In genomic region chr10:77623069-77623492, GRCm38 (mm10) we compare ENCODE assay signal across 8 mouse cellular contexts. TPM values are rescaled to one million over a fixed set of nuclear protein-coding genes. Genes with fewer than 3 reads are reported as not detected.
DNase-seq lines count a peak whose midpoint lies in the region; ATAC-seq and TF ChIP-seq lines count a peak whose summit lies in the region.

No protein-coding gene starts in this region.

- H3K4me2 ChIP-seq in hindbrain, embryonic 15.5 days = peak overlapping the region; percentile 67
- H3K4me2 ChIP-seq in liver, postnatal 0 days (ENCODE audit: low read depth, low read length) = peak overlapping the region; percentile 82
- peak overlapping the region; percentile 83 for H3K4me2 ChIP-seq in neural tube, embryonic 13.5 days

- WGBS in hindbrain, embryonic 15.5 days = 4% methylated on average over 8 of the region's 8 CpGs
- WGBS in liver, postnatal 0 days (ENCODE audit: insufficient replicate concordance) = 10% methylated on average over 8 of the region's 8 CpGs
- 6% methylated on average over 8 of the region's 8 CpGs for WGBS in neural tube, embryonic 13.5 days

- no peaks in the 10 kb centered on the region for H3K9me3 ChIP-seq in hindbrain, embryonic 15.5 days
- no peaks in the 10 kb centered on the region for H3K9me3 ChIP-seq in liver, postnatal 0 days (ENCODE audit: low read length)
- no peaks in the 10 kb centered on the region for H3K9me3 ChIP-seq in neural tube, embryonic 13.5 days

- H3K27me3 ChIP-seq in hindbrain, embryonic 15.5 days = no peaks in the 10 kb centered on the region
- H3K27me3 ChIP-seq in liver, postnatal 0 days (ENCODE audit: insufficient read depth, low read length) = no peaks in the 10 kb centered on the region
- H3K27me3 ChIP-seq in neural tube, embryonic 13.5 days = no peaks in the 10 kb centered on the region

- peak; percentile 31; the same call in 1 of the 2 replicates for ATAC-seq in hindbrain, embryonic 15.5 days (ENCODE audit: low FRiP score, low read depth)
- no peak for ATAC-seq in liver, postnatal 0 days
- peak; percentile 21; the same call in 1 of the 2 replicates for ATAC-seq in neural tube, embryonic 13.5 days (ENCODE audit: low read depth)

- intact Hi-C loops in gastrocnemius, adult 2 months (cut with DNase I) = loop anchor here (5.0 kb wide), 2 partner anchors 41 to 544 kb away; partner anchors contain the start of genes D10Jhu81e and Pttg1ip

- H3K4me1 ChIP-seq in hindbrain, embryonic 15.5 days (replicated peaks) = peaks cover 49% of the 10 kb centered on the region
- peaks cover 41% of the 10 kb centered on the region for H3K4me1 ChIP-seq in liver, postnatal 0 days (ENCODE audit: insufficient read depth)
- peaks cover 50% of the 10 kb centered on the region for H3K4me1 ChIP-seq in neural tube, embryonic 13.5 days (replicated peaks)

- peak overlapping the region; percentile 95 for H3K27ac ChIP-seq in gastrocnemius, adult 2 months
- peak overlapping the region; percentile 91 for H3K27ac ChIP-seq in hindbrain, embryonic 15.5 days (replicated peaks)
- peak overlapping the region; percentile 90 for H3K27ac ChIP-seq in liver, postnatal 0 days (ENCODE audit: low read depth)
- peak overlapping the region; percentile 93 for H3K27ac ChIP-seq in neural tube, embryonic 13.5 days (replicated peaks)

- no peak for TF ChIP-seq EP300 in liver, postnatal 0 days (IDR thresholded peaks at IDR 0.05; ENCODE audit: low read depth)

- DNase-seq in layer of hippocampus, adult 11-12 months (ENCODE audit: low spot score) = peak; percentile 65
- no peak for DNase-seq in layer of hippocampus, postnatal 25 days (ENCODE audit: extremely low spot score in 1 of 2, low spot score in 1 of 2)
- peak; percentile 61 to 72 for DNase-seq in cerebellum, adult 18-20 months
- peak; percentile 83 for DNase-seq in gastrocnemius, adult 2 months
- DNase-seq in liver, postnatal 0 days = peak; percentile 45
- DNase-seq in natural killer cell, adult 2 months (ENCODE audit: low spot score in 2 of 2) = no peak

- peak overlapping the region; percentile 80 for H3K4me3 ChIP-seq in gastrocnemius, adult 2 months
- peak overlapping the region; percentile 76 for H3K4me3 ChIP-seq in hindbrain, embryonic 15.5 days
- peak overlapping the region; percentile 67 for H3K4me3 ChIP-seq in liver, postnatal 0 days (ENCODE audit: low read depth, low read length)
- peak overlapping the region; percentile 70 for H3K4me3 ChIP-seq in neural tube, embryonic 13.5 days

- H3K36me3 ChIP-seq in hindbrain, embryonic 15.5 days = peaks cover 4% of the 10 kb centered on the region; the same call in 1 of the 2 replicates
- peaks cover 2% of the 10 kb centered on the region; the same call in 1 of the 2 replicates for H3K36me3 ChIP-seq in liver, postnatal 0 days (replicated peaks; ENCODE audit: insufficient read depth, low read length)
- H3K36me3 ChIP-seq in neural tube, embryonic 13.5 days = peaks cover 5% of the 10 kb centered on the region

- peak overlapping the region; percentile 83 for H3K9ac ChIP-seq in hindbrain, embryonic 15.5 days
- peak overlapping the region; percentile 82 for H3K9ac ChIP-seq in liver, postnatal 0 days (replicated peaks)
- peak overlapping the region; percentile 92 for H3K9ac ChIP-seq in neural tube, embryonic 13.5 days

- no peak for TF ChIP-seq CTCF in gastrocnemius, adult 2 months (IDR thresholded peaks at IDR 0.05)
- TF ChIP-seq CTCF in liver, postnatal 0 days (IDR thresholded peaks at IDR 0.05; ENCODE audit: low read depth) = 0 out of 2 replicates have a peak, but pooled peaks have one; percentile 14

RNA-seq across cellular contexts. Expression of gene Ube2g2, which starts 1.0 kb away (rescaled TPM):
- total RNA-seq in layer of hippocampus, postnatal 25 days (2021) = 10 to 100 TPM; 69.8 to 88.4 TPM
- 10 to 100 TPM; 95.4 to 100.0 TPM for total RNA-seq in gastrocnemius, adult 2 months (2021)
- polyA plus RNA-seq in hindbrain, embryonic 15.5 days (2015; fragmentation: Nextera tagmentation; extraction: Ambion mirVana) = 83.8 and 90.0 TPM in 2 replicates
- polyA plus RNA-seq in liver, postnatal 0 days (2015; fragmentation: Nextera tagmentation; extraction: Ambion mirVana) = 37.4 and 40.4 TPM in 2 replicates
- 86.8 and 87.9 TPM in 2 replicates for polyA plus RNA-seq in neural tube, embryonic 13.5 days (2015; fragmentation: Nextera tagmentation; extraction: Ambion mirVana)

RNA-seq across cellular contexts. Expression of gene Gm49325, which starts 17.1 kb away (rescaled TPM):
- total RNA-seq in layer of hippocampus, postnatal 25 days (2021) = 10 to 100 TPM; 29.0 to 29.8 TPM
- 1 to 10 TPM; 8.4 to 8.6 TPM for total RNA-seq in gastrocnemius, adult 2 months (2021)
- 2.9 TPM in 1 of 2 replicates, not detected in the other for polyA plus RNA-seq in hindbrain, embryonic 15.5 days (2015; fragmentation: Nextera tagmentation; extraction: Ambion mirVana)
- 8.4 and 13.3 TPM in 2 replicates for polyA plus RNA-seq in liver, postnatal 0 days (2015; fragmentation: Nextera tagmentation; extraction: Ambion mirVana)
- polyA plus RNA-seq in neural tube, embryonic 13.5 days (2015; fragmentation: Nextera tagmentation; extraction: Ambion mirVana) = 2.0 and 8.6 TPM in 2 replicates

RNA-seq across cellular contexts. Expression of gene Sumo3, which starts 17.2 kb away (rescaled TPM):
- 100 to 1,000 TPM; 116 to 128 TPM for total RNA-seq in layer of hippocampus, postnatal 25 days (2021)
- 10 to 100 TPM; 43.5 to 44.5 TPM for total RNA-seq in gastrocnemius, adult 2 months (2021)
- polyA plus RNA-seq in hindbrain, embryonic 15.5 days (2015; fragmentation: Nextera tagmentation; extraction: Ambion mirVana) = 282 and 283 TPM in 2 replicates
- polyA plus RNA-seq in liver, postnatal 0 days (2015; fragmentation: Nextera tagmentation; extraction: Ambion mirVana) = 105 and 111 TPM in 2 replicates
- 248 and 252 TPM in 2 replicates for polyA plus RNA-seq in neural tube, embryonic 13.5 days (2015; fragmentation: Nextera tagmentation; extraction: Ambion mirVana)

RNA-seq across cellular contexts. Expression of gene Pttg1ip, which starts 41.6 kb away (rescaled TPM):
- total RNA-seq in layer of hippocampus, postnatal 25 days (2021) = 10 to 100 TPM; 68.2 to 69.4 TPM
- total RNA-seq in gastrocnemius, adult 2 months (2021) = 10 to 100 TPM; 30.5 to 36.5 TPM
- 75.2 and 81.7 TPM in 2 replicates for polyA plus RNA-seq in hindbrain, embryonic 15.5 days (2015; fragmentation: Nextera tagmentation; extraction: Ambion mirVana)
- polyA plus RNA-seq in liver, postnatal 0 days (2015; fragmentation: Nextera tagmentation; extraction: Ambion mirVana) = 126 and 129 TPM in 2 replicates
- 78.9 and 79.7 TPM in 2 replicates for polyA plus RNA-seq in neural tube, embryonic 13.5 days (2015; fragmentation: Nextera tagmentation; extraction: Ambion mirVana)

Comparison
In these comparisons a context has a peak if more than half of its experiments do, and no peak if none do; other contexts are left out.
1. DNase-seq: peak in layer of hippocampus, adult 11-12 months (single experiment), cerebellum, adult 18-20 months (2 of 2), gastrocnemius, adult 2 months (single experiment) and liver, postnatal 0 days (single experiment); none in layer of hippocampus, postnatal 25 days (0 of 2) and natural killer cell, adult 2 months (0 of 2).
2. Peak in every context shown above with its lines, with median percentiles within 50 percentile points of each other: H3K27ac ChIP-seq, H3K4me3 ChIP-seq, H3K4me2 ChIP-seq and H3K9ac ChIP-seq.